Mouse (Mus musculus) CH12.LX (cell line): ENCODE measurements around the gene Pnmal2. TPM values are rescaled to one million over a fixed set of nuclear protein-coding genes. Genes with fewer than 3 reads are reported as not detected.

Experiments used
- DNase-seq: peaks from one replicate; pipeline ENCODE4 v3.0.0-alpha.2; 2013; ENCODE audit errors: extremely low read depth
- H3K27ac ChIP-seq: 2 replicates; pipeline ENCODE4 v1.5.1; 2012; ENCODE audit warnings: low read depth, mild to moderate bottlenecking, control low read depth, moderate library complexity; ENCODE audit not compliant: insufficient read depth
- H3K27me3 ChIP-seq: replicated peaks from 2 replicates; pipeline ENCODE3; 2012; ENCODE audit warnings: inconsistent platforms
- H3K36me3 ChIP-seq, 2 experiments: replicated peaks in 1 of 2; 2 replicates each; pipeline versions ENCODE3 to v1.6.1; 2012; ENCODE audit warnings: inconsistent platforms in 1 of 2, low read length in 1 of 2, mild to moderate bottlenecking in 1 of 2, mixed read lengths in 1 of 2, moderate library complexity in 1 of 2; ENCODE audit not compliant: control insufficient read depth in 1 of 2, insufficient read depth in 1 of 2
- H3K4me1 ChIP-seq, 2 experiments: 2 replicates each; pipeline ENCODE4 v1.6.1; 2012; ENCODE audit warnings: inconsistent platforms in 1 of 2, moderate library complexity in 1 of 2; ENCODE audit not compliant: insufficient read depth in 2 of 2, control insufficient read depth in 1 of 2
- H3K4me2 ChIP-seq: 2 replicates; pipeline ENCODE4 v1.6.1; 2012; ENCODE audit warnings: low read depth, mild to moderate bottlenecking, control low read depth; ENCODE audit not compliant: poor library complexity, insufficient read depth, severe bottlenecking
- H3K4me3 ChIP-seq, 3 experiments: fragments of 150-350 bp in 1 of 3; sonication (generic) in 1 of 3; replicated peaks in 1 of 3; 2 replicates each; pipeline versions ENCODE3 to v1.5.1; 2011 to 2012; ENCODE audit warnings: low read depth in 2 of 3, low read length in 2 of 3, mild to moderate bottlenecking in 2 of 3, moderate library complexity in 2 of 3, control low read depth in 1 of 3, improper control_type of control experiment in 1 of 3, inconsistent platforms in 1 of 3, mixed read lengths in 1 of 3; ENCODE audit not compliant: poor library complexity in 1 of 3
- H3K79me2 ChIP-seq: replicated peaks from 2 replicates; pipeline ENCODE4 v1.6.1; 2012; ENCODE audit warnings: mild to moderate bottlenecking, moderate library complexity; ENCODE audit not compliant: control insufficient read depth, poor library complexity, insufficient read depth, severe bottlenecking; ENCODE audit errors: extremely low read depth
- H3K9ac ChIP-seq: 2 replicates; pipeline ENCODE4 v1.6.1; 2012; ENCODE audit warnings: low read depth, mild to moderate bottlenecking, control low read depth, moderate library complexity; ENCODE audit not compliant: insufficient read depth
- H3K9me3 ChIP-seq: replicated peaks from 2 replicates; pipeline ENCODE3; 2012; ENCODE audit warnings: low read length, inconsistent platforms, mixed read lengths
- BHLHE40 ChIP-seq: IDR thresholded peaks from 2 replicates; pipeline ENCODE4 v1.6.1; 2011; ENCODE audit warnings: mild to moderate bottlenecking, low read depth, low read length, improper control_type of control experiment
- CHD1 ChIP-seq: IDR thresholded peaks from 2 replicates; pipeline ENCODE4 v1.6.1; 2012; ENCODE audit warnings: low read depth, low read length, improper control_type of control experiment, inconsistent platforms
- CTCF ChIP-seq, 2 experiments: IDR thresholded peaks in 1 of 2; conservative IDR thresholded peaks in 1 of 2; 2 replicates each; pipeline ENCODE4 v1.5.1; 2011 to 2012; ENCODE audit warnings: low read depth in 2 of 2, low read length in 2 of 2, improper control_type of control experiment in 1 of 2, inconsistent platforms in 1 of 2, mild to moderate bottlenecking in 1 of 2, moderate library complexity in 1 of 2
- ELF1 ChIP-seq: IDR thresholded peaks from 2 replicates; pipeline ENCODE4 v1.6.1; 2014; ENCODE audit warnings: low read depth, mild to moderate bottlenecking, inconsistent platforms, low read length, improper control_type of control experiment
- ETS1 ChIP-seq: conservative IDR thresholded peaks from 2 replicates; pipeline ENCODE4 v1.6.1; 2012; ENCODE audit warnings: low read depth, mild to moderate bottlenecking, inconsistent platforms, low read length, improper control_type of control experiment, moderate library complexity
- GABPA ChIP-seq: IDR thresholded peaks from 2 replicates; pipeline ENCODE4 v1.6.1; 2012; ENCODE audit warnings: low read depth, low read length, improper control_type of control experiment, inconsistent platforms; ENCODE audit not compliant: insufficient replicate concordance
- HCFC1 ChIP-seq: IDR thresholded peaks from 2 replicates; pipeline ENCODE4 v1.6.1; 2012; ENCODE audit warnings: low read depth, mild to moderate bottlenecking, inconsistent platforms, low read length, improper control_type of control experiment
- IRF4 ChIP-seq: IDR thresholded peaks from 2 replicates; pipeline ENCODE4 v1.6.1; 2014; ENCODE audit warnings: low read depth, mild to moderate bottlenecking, inconsistent platforms, low read length, improper control_type of control experiment
- JUN ChIP-seq: IDR thresholded peaks from 2 replicates; pipeline ENCODE4 v1.6.1; 2011; ENCODE audit warnings: low read depth, mild to moderate bottlenecking, low read length, improper control_type of control experiment, moderate library complexity; ENCODE audit not compliant: insufficient read depth
- JUND ChIP-seq: conservative IDR thresholded peaks from 2 replicates; pipeline ENCODE4 v1.6.1; 2011; ENCODE audit warnings: low read depth, low read length, improper control_type of control experiment
- KAT2A ChIP-seq: IDR thresholded peaks from 2 replicates; pipeline ENCODE4 v1.6.1; 2012; ENCODE audit warnings: low read length, improper control_type of control experiment, inconsistent platforms; ENCODE audit not compliant: insufficient replicate concordance
- MAFK ChIP-seq: IDR thresholded peaks from 2 replicates; pipeline ENCODE4 v1.6.1; 2011; ENCODE audit warnings: low read length, improper control_type of control experiment; ENCODE audit not compliant: insufficient replicate concordance
- MAX ChIP-seq: IDR thresholded peaks from 2 replicates; pipeline ENCODE4 v1.6.1; 2011; ENCODE audit warnings: low read length, improper control_type of control experiment
- MAZ ChIP-seq: IDR thresholded peaks from 2 replicates; pipeline ENCODE4 v1.6.1; 2012; ENCODE audit warnings: low read depth, mild to moderate bottlenecking, inconsistent platforms, low read length, improper control_type of control experiment, moderate library complexity
- MEF2A ChIP-seq: IDR thresholded peaks from 2 replicates; pipeline ENCODE4 v1.6.1; 2014; ENCODE audit warnings: low read depth, mild to moderate bottlenecking, inconsistent platforms, low read length, improper control_type of control experiment, borderline replicate concordance
- NELFE ChIP-seq: IDR thresholded peaks from 2 replicates; pipeline ENCODE4 v1.6.1; 2011; ENCODE audit warnings: low read depth, low read length, improper control_type of control experiment
- NRF1 ChIP-seq: IDR thresholded peaks from 2 replicates; pipeline ENCODE4 v1.6.1; 2014; ENCODE audit warnings: low read depth, mild to moderate bottlenecking, inconsistent platforms, low read length, improper control_type of control experiment, moderate library complexity
- POLR2A ChIP-seq: IDR thresholded peaks from 2 replicates; pipeline ENCODE4 v1.6.1; 2011; ENCODE audit warnings: low read depth, mild to moderate bottlenecking, improper control_type of control experiment, low read length
- POLR2AphosphoS2 ChIP-seq: IDR thresholded peaks from 2 replicates; pipeline ENCODE4 v1.6.1; 2011; ENCODE audit warnings: low read depth, low read length, improper control_type of control experiment
- RAD21 ChIP-seq: IDR thresholded peaks from 2 replicates; pipeline ENCODE4 v1.6.1; 2011; ENCODE audit warnings: low read depth, mild to moderate bottlenecking, low read length, improper control_type of control experiment, moderate library complexity
- SIN3A ChIP-seq: IDR thresholded peaks from 2 replicates; pipeline ENCODE4 v1.6.1; 2012; ENCODE audit warnings: low read length, improper control_type of control experiment, inconsistent platforms
- SMC3 ChIP-seq: IDR thresholded peaks from 2 replicates; pipeline ENCODE4 v1.6.1; 2011; ENCODE audit warnings: low read depth, low read length, improper control_type of control experiment
- TBP ChIP-seq: conservative IDR thresholded peaks from 2 replicates; pipeline ENCODE4 v1.6.1; 2011; ENCODE audit warnings: low read depth, low read length, improper control_type of control experiment
- ZC3H11A ChIP-seq: IDR thresholded peaks from 2 replicates; pipeline ENCODE4 v1.6.1; 2012; ENCODE audit warnings: low read depth, mild to moderate bottlenecking, inconsistent platforms, low read length, improper control_type of control experiment
- ZMIZ1 ChIP-seq: IDR thresholded peaks from 2 replicates; pipeline ENCODE4 v1.6.1; 2012; ENCODE audit warnings: low read depth, mild to moderate bottlenecking, inconsistent platforms, low read length, improper control_type of control experiment
- dilution Hi-C: fragments of 300-500 bp; cut with MboI; formaldehyde crosslinking; loops from 2 replicates; pipeline ENCODE4 v1.14.3; 2020; ENCODE audit warnings: low sequenced_read_pairs; ENCODE audit not compliant: extremely low pct_unique_long_range_greater_than_20kb, extremely low pct_ligation_motif_present
- in situ Hi-C: fragments of 300-500 bp; cut with MboI; formaldehyde crosslinking; loops from 3 replicates; pipeline ENCODE4 v1.14.3; 2019; ENCODE audit warnings: low sequenced_read_pairs, low pct_ligation_motif_present, low pct_unique_long_range_greater_than_20kb, mixed read lengths
- polyA plus RNA-seq: library from polyadenylated mRNA; unstranded; fragments of >175 nt; gene quantifications from 2 replicates; pipeline ENCODE4 v1.2.1, GENCODE M21; 2012; ENCODE audit warnings: low read depth; ENCODE audit not compliant: insufficient read length
- total RNA-seq, 2 experiments: library from RNA; depleted of rRNA; stranded (reverse); fragments of 300-350 nt in 1 of 2; fragments of >200 nt in 1 of 2; gene quantifications; 2 replicates each; pipeline ENCODE4 v1.2.3; 2012 to 2014

Gene Pnmal2
- total and polyA plus RNA-seq, 3 experiments, result 0.09 to 0.38 TPM; not detected in 1

- H3K27ac ChIP-seq, result peak overlapping the region; percentile 43; the same call in 1 of the 2 replicates
- peaks cover 4% of the 10 kb centered on the region for H3K9me3 ChIP-seq
- peak; percentile 63 for DNase-seq
- TF ChIP-seq MAZ (no peak), NRF1 (peak; percentile 32; the same call in 1 of the 2 replicates), POLR2A (peak; percentile 42; the same call in 1 of the 2 replicates), CTCF (conservative IDR thresholded peaks at IDR 0.05 in 1 of 2, IDR thresholded peaks at IDR 0.05 in 1 of 2; ENCODE audit: low read depth in 2 of 2, low read length in 2 of 2) (peak; percentile 49 to 95), ZC3H11A (peak; percentile 35; the same call in 1 of the 2 replicates), KAT2A (no peak), NELFE (peak; percentile 50; the same call in 1 of the 2 replicates), BHLHE40 (peak; percentile 7; the same call in 1 of the 2 replicates), SIN3A (no peak; the same call in 1 of the 2 replicates), SMC3 (peak; percentile 77), IRF4 (0 out of 2 replicates have a peak, but pooled peaks have one; percentile 21), RAD21 (peak; percentile 88)
- peak overlapping the region; percentile 82 for H3K4me2 ChIP-seq
- no peaks in the 10 kb centered on the region for H3K36me3 ChIP-seq
- dilution Hi-C loops, result no loop called here
- in situ Hi-C loops, result loop anchor here (5.0 kb wide), 2 partner anchors 47 to 117 kb away; no protein-coding TSS in a partner anchor
- H3K79me2 ChIP-seq, result no peaks in the 10 kb centered on the region
- peaks cover 24% of the 10 kb centered on the region for H3K27me3 ChIP-seq
- peak overlapping the region; percentile 49 to 53 (median 50) for H3K4me3 ChIP-seq
- H3K4me1 ChIP-seq, result peaks cover 0 to 12% of the 10 kb centered on the region in 2 experiments; a peak in 2 of 4 replicates
- peak overlapping the region; percentile 10; the same call in 1 of the 2 replicates for H3K9ac ChIP-seq
These were observed 5.7 kb downstream of the Pnmal2 start for GRCm38 (mm10) chr7:16949908-16950841.

GRCm38 (mm10) chr7:16950861-16951635 lies 6.6 kb downstream of the Pnmal2 start:
- in situ Hi-C loops (loop anchor here (5.0 kb wide), 2 partner anchors 46 to 116 kb away; no protein-coding TSS in a partner anchor), dilution Hi-C loops (no loop called here)
- Histone ChIP-seq H3K4me1 (peaks cover 0 to 12% of the 10 kb centered on the region in 2 experiments; a peak in 2 of 4 replicates), H3K4me3 (peak overlapping the region; percentile 49 to 53 (median 50)), H3K9me3 (no peaks in the 10 kb centered on the region), H3K4me2 (peak overlapping the region; percentile 82), H3K36me3 (no peaks in the 10 kb centered on the region), H3K9ac (peak overlapping the region; percentile 54; the same call in 1 of the 2 replicates), H3K79me2 (no peaks in the 10 kb centered on the region), H3K27me3 (peaks cover 18% of the 10 kb centered on the region), H3K27ac (peak overlapping the region; percentile 43; the same call in 1 of the 2 replicates)
- peak; percentile 93 for DNase-seq
- TF ChIP-seq JUN (peak; percentile 93), ZC3H11A (peak; percentile 58), JUND (peak; percentile 91), POLR2A (peak; percentile 32; the same call in 1 of the 2 replicates), HCFC1 (peak; percentile 54; the same call in 1 of the 2 replicates), CHD1 (no peak), GABPA (no peak), CTCF (conservative IDR thresholded peaks at IDR 0.05 in 1 of 2, IDR thresholded peaks at IDR 0.05 in 1 of 2; ENCODE audit: low read depth in 2 of 2, low read length in 2 of 2) (peak; percentile 50 to 94), MAFK (no peak), POLR2AphosphoS2 (no peak), ZMIZ1 (no peak), MAX (peak; percentile 23; the same call in 1 of the 2 replicates), ETS1 (no peak), BHLHE40 (peak; percentile 30; the same call in 1 of the 2 replicates), SMC3 (peak; percentile 92), MEF2A (peak; percentile 34; the same call in 1 of the 2 replicates), SIN3A (0 out of 2 replicates have a peak, but pooled peaks have one; percentile 6), ELF1 (peak; percentile 92), TBP (0 out of 2 replicates have a peak, but pooled peaks have one; percentile 7), RAD21 (peak; percentile 81)
